Mouse (Mus musculus) megakaryocyte, embryonic 14.5 days (primary cell): ENCODE results near the gene D17Wsu92e. TPM values are rescaled to one million over a fixed set of nuclear protein-coding genes. Genes with fewer than 3 reads are reported as not detected.
A peak's percentile ranks its signal among the peaks of the same experiment; 100 is the strongest.

Source experiments
- H3K27me3 ChIP-seq: replicated peaks from 2 replicates; pipeline ENCODE3; 2012; ENCODE audit warnings: inconsistent platforms
- H3K36me3 ChIP-seq: replicated peaks from 2 replicates; pipeline ENCODE3; 2012; ENCODE audit warnings: low read length, inconsistent platforms, mixed read lengths
- H3K4me1 ChIP-seq: 2 replicates; pipeline ENCODE4 v1.6.1; 2012; ENCODE audit warnings: inconsistent platforms
- H3K4me3 ChIP-seq: replicated peaks from 2 replicates; pipeline ENCODE3; 2012; ENCODE audit warnings: moderate library complexity, mild to moderate bottlenecking, inconsistent platforms
- H3K9me3 ChIP-seq: 2 replicates; pipeline ENCODE4 v1.6.1; 2012; ENCODE audit warnings: inconsistent platforms
- FLI1 ChIP-seq: IDR thresholded peaks from 2 replicates; pipeline ENCODE4 v1.6.1; 2012; ENCODE audit warnings: low read length, inconsistent platforms, mixed read lengths
- GATA1 ChIP-seq: IDR thresholded peaks from 3 replicates; pipeline ENCODE4 v1.6.1; 2012; ENCODE audit warnings: mixed read lengths, low read length, inconsistent platforms, borderline replicate concordance
- polyA plus RNA-seq: library from polyadenylated mRNA; stranded (reverse); fragments of >175 nt; gene quantifications from 2 replicates; pipeline ENCODE4 v1.2.3, GENCODE M21; 2012; ENCODE audit warnings: low replicate concordance; ENCODE audit not compliant: insufficient read depth

Gene D17Wsu92e
- polyA plus RNA-seq, 1 experiment = 42.6 TPM

- Histone ChIP-seq H3K36me3 (no peaks in the 10 kb centered on the region), H3K27me3 (peaks cover 75% of the 10 kb centered on the region), H3K4me1 (peaks cover 15% of the 10 kb centered on the region), H3K9me3 (no peaks in the 10 kb centered on the region), H3K4me3 (no peak overlapping the region)
- no peak for TF ChIP-seq GATA1
- no peak for TF ChIP-seq FLI1
Measured at GRCm38 (mm10) chr17:27709650-27710049, 110.8 kb downstream of the D17Wsu92e start.

DNA sequence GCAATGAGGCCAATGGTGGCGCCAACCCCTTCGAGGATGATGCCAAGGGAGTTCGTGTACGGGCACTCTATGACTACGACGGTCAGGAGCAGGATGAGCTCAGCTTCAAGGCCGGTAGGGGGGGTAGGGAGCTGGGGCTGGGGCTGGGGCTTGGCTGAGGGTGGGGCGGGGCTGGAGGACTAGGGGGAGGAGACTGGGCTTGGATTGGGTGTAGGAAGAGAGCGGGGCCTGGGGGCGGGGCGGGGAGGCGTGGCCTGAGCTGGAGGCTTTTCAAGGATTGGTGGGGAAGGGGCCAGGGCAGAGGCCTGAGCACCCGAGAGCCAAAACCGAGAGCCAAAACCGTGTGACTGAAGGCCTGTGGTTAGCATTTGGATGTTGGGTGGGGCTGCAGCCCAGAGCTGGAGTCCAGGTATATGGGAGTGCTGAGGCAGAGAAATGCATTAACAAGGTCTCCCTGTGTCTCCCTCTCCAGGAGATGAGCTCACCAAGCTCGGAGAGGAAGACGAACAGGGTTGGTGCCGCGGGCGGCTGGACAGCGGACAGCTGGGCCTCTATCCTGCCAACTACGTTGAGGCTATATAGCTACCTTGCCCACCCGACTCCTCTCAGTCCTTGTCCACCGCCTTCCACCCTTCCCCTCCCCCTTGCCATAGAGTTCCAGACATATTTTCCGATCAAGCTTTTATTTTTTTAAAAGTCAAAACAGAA, 112.3 kb downstream of the D17Wsu92e start:
- peak overlapping the region; percentile 73 for H3K4me3 ChIP-seq
- H3K4me1 ChIP-seq = peaks cover 20% of the 10 kb centered on the region
- peaks cover 70% of the 10 kb centered on the region for H3K27me3 ChIP-seq
- H3K36me3 ChIP-seq = no peaks in the 10 kb centered on the region
- no peak for TF ChIP-seq GATA1
- no peaks in the 10 kb centered on the region for H3K9me3 ChIP-seq

DNA sequence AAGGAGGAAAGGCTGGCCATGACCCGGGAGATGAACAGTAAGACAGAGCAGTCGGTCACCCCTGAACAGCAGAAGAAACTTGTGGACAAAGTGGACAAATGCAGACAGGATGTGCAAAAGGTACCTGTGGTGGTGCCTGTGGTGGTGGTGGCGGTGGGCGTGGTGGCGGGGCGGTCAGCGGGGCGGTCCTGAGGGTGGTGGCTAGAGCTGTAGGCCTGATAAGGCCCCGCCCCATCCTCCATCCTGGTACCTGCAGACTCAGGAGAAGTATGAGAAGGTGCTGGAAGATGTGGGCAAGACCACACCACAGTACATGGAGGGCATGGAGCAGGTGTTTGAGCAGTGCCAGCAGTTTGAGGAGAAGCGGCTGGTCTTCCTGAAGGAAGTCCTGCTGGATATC, 114.8 kb downstream of the D17Wsu92e start:
- peaks cover 4% of the 10 kb centered on the region for H3K9me3 ChIP-seq
- TF ChIP-seq FLI1 (no peak), GATA1 (no peak)
- H3K4me1 ChIP-seq = peaks cover 38% of the 10 kb centered on the region
- no peak overlapping the region for H3K4me3 ChIP-seq
- H3K27me3 ChIP-seq = peaks cover 68% of the 10 kb centered on the region
- no peaks in the 10 kb centered on the region for H3K36me3 ChIP-seq

- Histone ChIP-seq H3K4me3 (no peak overlapping the region), H3K9me3 (peaks cover 19% of the 10 kb centered on the region), H3K27me3 (peaks cover 59% of the 10 kb centered on the region), H3K36me3 (no peaks in the 10 kb centered on the region), H3K4me1 (peaks cover 48% of the 10 kb centered on the region)
- TF ChIP-seq FLI1 (no peak), GATA1 (no peak)
Measured at GRCm38 (mm10) chr17:27703961-27704621, 116.4 kb downstream of the D17Wsu92e start.

- H3K4me3 ChIP-seq = peak overlapping the region; percentile 91
- TF ChIP-seq GATA1 (no peak), FLI1 (no peak)
- H3K4me1 ChIP-seq = peaks cover 38% of the 10 kb centered on the region
Measured at GRCm38 (mm10) chr17:27702518-27702917, 117.9 kb downstream of the D17Wsu92e start.

DNA sequence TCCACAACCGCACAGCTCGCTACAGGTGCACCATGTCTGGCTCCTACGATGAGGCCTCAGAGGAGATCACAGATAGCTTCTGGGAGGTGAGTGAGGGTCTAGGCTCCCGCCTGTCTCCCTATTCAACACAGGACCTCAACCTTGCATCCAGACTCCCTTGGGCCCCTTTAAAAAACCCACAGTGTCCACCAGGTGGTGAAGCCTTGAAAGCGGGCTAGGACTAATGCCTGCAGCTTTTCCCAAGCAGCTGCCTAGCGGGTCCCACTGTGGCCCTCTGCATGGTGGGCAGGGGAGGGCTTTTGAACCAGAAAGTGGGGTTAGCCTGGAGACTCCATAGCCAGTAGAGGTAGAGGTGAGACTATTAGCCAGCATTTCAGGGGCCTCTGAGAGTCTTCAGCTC, 118.6 kb downstream of the D17Wsu92e start:
- H3K9me3 ChIP-seq = peaks cover 38% of the 10 kb centered on the region
- TF ChIP-seq GATA1 (no peak), FLI1 (no peak)
- H3K4me1 ChIP-seq = peaks cover 37% of the 10 kb centered on the region
- H3K27me3 ChIP-seq = peaks cover 42% of the 10 kb centered on the region
- no peaks in the 10 kb centered on the region for H3K36me3 ChIP-seq
- no peak overlapping the region for H3K4me3 ChIP-seq

More at GRCm38 (mm10) chr17:27702518-27702917, 117.9 kb downstream of the D17Wsu92e start:
- Histone ChIP-seq H3K27me3 (peaks cover 47% of the 10 kb centered on the region), H3K9me3 (peaks cover 35% of the 10 kb centered on the region), H3K36me3 (no peaks in the 10 kb centered on the region)

Other genes with a start within 250 kb of the D17Wsu92e start
- 157 and 272 TPM in 2 replicates for gene Nudt3, start 197.2 kb downstream of the D17Wsu92e start, polyA plus RNA-seq
- gene RPS10-NUDT3, start 185.4 kb downstream of the D17Wsu92e start, polyA plus RNA-seq = not detected in 2 replicates
- gene Rps10, start 184.0 kb downstream of the D17Wsu92e start, polyA plus RNA-seq = 1,090 and 3,855 TPM in 2 replicates
- gene Pacsin1, start 165.1 kb downstream of the D17Wsu92e start, polyA plus RNA-seq = 0.36 and 1.00 TPM in 2 replicates
- 1.4 and 2.3 TPM in 2 replicates for gene Spdef, start 91.7 kb downstream of the D17Wsu92e start, polyA plus RNA-seq
- 400 and 415 TPM in 2 replicates for gene Snrpc, start 17.5 kb upstream of the D17Wsu92e start, polyA plus RNA-seq
- 3.2 and 12.1 TPM in 2 replicates for gene Uhrf1bp1, start 35.8 kb upstream of the D17Wsu92e start, polyA plus RNA-seq
- gene Anks1, start 88.7 kb upstream of the D17Wsu92e start, polyA plus RNA-seq = 18.1 and 19.1 TPM in 2 replicates
- gene Taf11, start 89.2 kb upstream of the D17Wsu92e start, polyA plus RNA-seq = 13.2 and 82.5 TPM in 2 replicates